Mouse (Mus musculus) brain, embryonic 14.5 days (tissue): Measurements from ENCODE around the gene Cers6. TPM values are rescaled to one million over a fixed set of nuclear protein-coding genes. Genes with fewer than 3 reads are reported as not detected.

Experiments
- DNase-seq: peaks from one replicate; pipeline ENCODE4 v3.0.0-alpha.2; 2011; ENCODE audit warnings: low read depth
- CTCF ChIP-seq: fragments of 200-500 bp; IDR thresholded peaks from 2 replicates; pipeline ENCODE4 v1.5.1; 2012; ENCODE audit warnings: inconsistent platforms, mild to moderate bottlenecking, moderate library complexity, borderline replicate concordance; ENCODE audit not compliant: insufficient read depth, insufficient read length; ENCODE audit errors: extremely low read depth
- POLR2A ChIP-seq: fragments of 200-500 bp; IDR thresholded peaks from 2 replicates; pipeline ENCODE4 v1.6.1; 2012; ENCODE audit warnings: mild to moderate bottlenecking, inconsistent platforms, borderline replicate concordance; ENCODE audit not compliant: poor library complexity, insufficient read depth, insufficient read length, severe bottlenecking; ENCODE audit errors: extremely low read depth
- polyA plus RNA-seq: library from polyadenylated mRNA; depleted of rRNA; stranded (reverse); fragments of >200 nt; gene quantifications from 2 replicates; pipeline ENCODE4 v1.2.3, GENCODE M21; 2012

Gene Cers6
- polyA plus RNA-seq, 1 experiment, result 45.0 TPM

DNA sequence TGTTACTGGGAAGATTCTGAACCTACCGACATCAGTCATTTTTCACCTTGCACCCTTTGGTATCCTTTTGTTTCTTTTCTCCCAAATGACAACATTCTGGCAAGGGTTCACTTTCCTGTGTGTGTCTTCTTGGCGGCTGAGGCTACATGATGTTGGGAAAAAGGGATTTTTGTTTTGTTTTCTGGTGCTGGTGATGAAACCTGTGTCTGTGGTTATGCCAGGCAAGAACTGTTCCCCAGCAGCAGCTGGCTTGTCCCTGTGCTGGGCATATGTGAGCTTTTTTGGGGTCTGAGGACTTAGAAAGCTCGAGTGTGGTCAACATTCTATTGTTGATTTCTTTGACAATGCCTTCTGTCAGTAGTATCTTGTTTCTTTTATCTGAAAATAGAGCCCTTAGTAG lies 45.7 kb downstream of the Cers6 start:
- TF ChIP-seq CTCF, result no peak
- no peak for TF ChIP-seq POLR2A

DNA sequence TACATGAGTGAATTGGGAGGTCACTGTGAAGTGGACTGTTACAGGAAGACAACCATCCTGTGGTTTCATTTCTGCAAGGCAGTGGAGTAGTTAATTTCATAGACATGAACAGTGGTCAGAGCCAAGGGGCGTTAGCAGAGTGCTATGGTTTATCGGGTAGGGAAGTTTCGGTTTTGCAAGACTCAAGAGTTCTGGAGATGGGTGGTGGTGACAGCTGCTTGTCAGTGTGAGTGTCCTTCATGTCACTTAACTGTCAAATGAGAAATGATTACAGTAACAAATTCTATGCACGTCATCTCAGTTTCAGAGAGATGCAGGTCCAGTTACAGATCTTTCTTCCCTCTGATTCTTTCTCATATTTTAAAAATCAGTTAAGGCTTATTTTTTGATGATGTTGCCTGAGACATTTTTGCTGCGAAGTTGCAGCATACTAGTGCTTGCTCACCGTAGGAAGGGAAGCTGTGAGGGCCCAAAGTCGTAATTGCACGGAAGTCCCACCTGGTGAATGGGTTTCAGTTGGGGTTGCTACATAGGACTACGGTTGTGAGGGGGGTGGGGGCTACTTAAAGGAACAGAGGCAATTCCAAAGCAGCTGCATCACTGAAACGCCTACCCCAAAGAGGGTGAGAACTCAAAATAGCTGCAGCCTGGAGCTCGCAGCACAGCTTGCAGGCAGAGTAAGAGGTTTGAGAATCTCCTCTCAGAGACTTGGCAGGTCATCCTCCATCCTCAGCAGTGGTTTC lies 46.7 kb downstream of the Cers6 start:
- DNase-seq, result no peak
- TF ChIP-seq CTCF (no peak), POLR2A (no peak)

More for the DNA sequence above, 45.7 kb downstream of the Cers6 start:
- no peak for DNase-seq

DNA sequence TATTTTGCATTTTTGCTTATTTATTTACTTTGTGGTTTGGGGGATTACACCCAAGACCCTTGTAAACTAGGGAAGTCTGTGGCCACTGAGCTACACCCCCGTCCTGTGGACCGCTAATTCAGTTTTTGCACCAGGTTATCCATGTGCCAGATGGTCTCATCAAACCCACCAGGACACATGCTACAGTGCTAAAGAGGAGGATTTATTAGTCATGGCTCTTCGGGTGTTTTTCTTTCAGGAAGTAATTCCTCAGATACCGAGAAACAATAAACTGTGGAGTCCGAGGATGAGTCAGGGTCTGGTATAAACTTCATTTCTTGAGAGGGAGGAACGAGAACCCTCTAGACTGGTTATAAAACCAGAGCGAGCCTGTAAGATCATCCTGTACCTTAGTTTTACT lies 49.5 kb downstream of the Cers6 start:
- DNase-seq, result no peak
- TF ChIP-seq POLR2A (no peak), CTCF (no peak)

DNA sequence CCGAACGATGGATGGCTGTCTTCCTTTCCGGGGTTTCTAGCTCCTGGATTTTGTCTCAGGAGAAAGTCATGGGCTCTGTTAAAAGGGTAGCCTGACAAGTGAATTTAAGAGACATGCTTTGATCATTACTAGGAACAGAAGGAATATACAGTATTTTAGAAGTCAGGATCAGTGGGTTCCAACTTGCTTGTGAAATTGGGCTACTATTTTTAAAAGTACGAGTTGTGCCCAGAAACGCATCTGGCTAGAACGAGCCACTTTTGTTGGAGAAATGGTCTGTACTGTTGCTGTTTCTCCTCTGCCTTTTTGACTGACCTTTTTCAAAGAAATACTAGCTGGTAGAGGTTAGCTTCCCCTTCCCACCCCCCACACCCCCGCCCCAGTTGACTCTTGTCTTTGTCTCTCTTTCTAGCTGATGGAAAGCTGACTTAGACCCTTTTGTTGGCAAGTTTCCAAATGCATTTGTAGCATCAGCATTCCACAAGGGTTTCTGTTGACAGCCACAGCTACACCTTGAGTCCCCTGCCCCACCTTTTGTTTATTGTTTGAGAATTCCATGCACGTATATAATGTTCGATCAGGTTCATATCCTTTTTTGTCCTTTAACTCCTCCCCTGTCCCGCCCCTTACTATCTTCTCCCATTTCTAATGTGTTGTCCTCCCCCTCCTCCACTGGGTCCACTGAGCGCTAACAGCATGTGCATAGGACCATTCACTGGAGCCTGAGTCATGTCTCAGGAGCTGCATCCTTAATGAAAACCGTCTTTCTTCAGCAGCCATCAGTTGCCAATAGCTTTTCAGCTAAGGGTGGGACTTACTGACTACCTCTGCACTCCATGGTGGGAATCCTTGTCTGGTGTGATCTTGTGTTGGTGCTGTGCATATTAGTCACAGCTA lies 50.6 kb downstream of the Cers6 start:
- no peak for DNase-seq
- no peak for TF ChIP-seq POLR2A
- TF ChIP-seq CTCF, result no peak

DNA sequence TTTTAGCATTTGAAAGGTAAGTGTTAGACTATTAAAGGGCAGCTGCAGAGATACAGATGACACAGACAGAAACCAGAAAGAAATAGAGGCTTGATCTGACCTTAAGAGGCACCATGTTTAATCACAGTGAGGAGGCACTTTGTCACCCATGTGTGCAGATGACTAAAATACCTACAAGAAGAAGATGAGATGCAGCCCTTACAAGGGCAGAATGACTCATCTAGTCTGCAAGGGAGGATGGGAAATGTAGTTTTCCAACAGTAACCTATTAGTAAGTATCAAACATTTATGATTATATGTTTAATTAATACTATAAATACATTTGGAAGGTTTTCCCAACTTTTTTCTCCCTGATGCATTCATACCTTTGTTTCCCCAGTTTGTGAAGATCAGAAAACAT lies 54.5 kb downstream of the Cers6 start:
- no peak for DNase-seq
- TF ChIP-seq CTCF (no peak), POLR2A (no peak)

DNA sequence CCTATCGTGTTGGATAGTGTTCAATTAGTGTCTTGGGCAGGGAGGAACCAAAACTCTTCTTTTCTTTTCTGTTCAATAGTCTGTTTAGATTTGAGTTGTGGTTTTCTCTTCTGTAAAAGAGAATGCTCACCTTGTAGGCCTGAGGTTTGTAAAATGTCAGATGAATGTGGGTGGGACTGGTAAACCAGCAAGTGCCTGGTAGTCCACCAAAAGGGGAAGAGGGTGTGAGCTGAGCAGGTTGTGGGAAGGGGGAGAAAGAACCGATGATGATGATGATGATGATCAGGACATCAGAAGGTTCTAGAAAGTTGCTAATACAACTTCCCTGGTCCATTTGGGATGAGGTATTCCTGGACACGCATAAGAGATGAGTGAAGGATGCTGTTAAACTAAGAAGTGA lies 55.1 kb downstream of the Cers6 start:
- DNase-seq, result no peak
- no peak for TF ChIP-seq CTCF
- no peak for TF ChIP-seq POLR2A

DNA sequence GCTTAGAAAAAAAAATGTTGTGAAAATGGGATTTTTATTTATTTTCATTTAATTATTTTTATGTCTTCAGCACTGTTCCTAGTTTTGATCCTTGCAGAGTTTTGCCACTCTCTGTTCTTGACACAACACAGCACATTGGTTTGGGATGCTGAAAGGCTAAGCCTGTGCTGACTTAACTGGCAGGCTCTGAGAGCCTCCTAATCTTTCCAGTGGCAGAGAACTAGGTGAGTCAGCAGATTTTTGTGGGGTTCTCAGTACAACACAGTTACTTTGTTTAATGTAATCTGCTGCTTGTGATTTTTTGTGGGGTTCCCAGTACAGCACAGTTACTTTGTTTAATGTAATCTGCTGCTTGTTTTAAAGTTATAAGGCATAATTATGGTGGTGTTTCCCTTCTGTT lies 55.8 kb downstream of the Cers6 start:
- DNase-seq, result no peak

DNA sequence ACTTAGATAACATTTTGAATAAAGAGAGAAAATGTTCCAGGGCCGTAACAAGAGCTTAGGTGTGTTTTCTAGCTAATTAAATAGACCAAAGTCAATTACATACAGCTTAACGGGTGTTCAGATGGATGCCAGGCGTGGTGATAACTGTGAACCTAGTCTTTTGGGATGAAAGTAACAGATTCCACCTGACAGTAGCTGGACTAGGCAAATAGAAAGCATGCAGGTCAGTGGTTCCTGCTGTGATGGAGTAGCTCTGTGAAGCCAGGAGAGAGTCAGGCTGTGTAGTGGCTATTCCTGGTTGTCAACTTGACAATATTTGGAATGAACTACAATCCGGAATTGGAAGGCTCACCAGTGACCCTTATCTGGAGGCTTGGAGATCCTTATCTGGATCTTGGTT lies 56.3 kb downstream of the Cers6 start:
- no peak for TF ChIP-seq POLR2A
- no peak for TF ChIP-seq CTCF
- DNase-seq, result no peak

More for the DNA sequence above, 55.8 kb downstream of the Cers6 start:
- TF ChIP-seq POLR2A, result no peak
- TF ChIP-seq CTCF, result no peak

DNA sequence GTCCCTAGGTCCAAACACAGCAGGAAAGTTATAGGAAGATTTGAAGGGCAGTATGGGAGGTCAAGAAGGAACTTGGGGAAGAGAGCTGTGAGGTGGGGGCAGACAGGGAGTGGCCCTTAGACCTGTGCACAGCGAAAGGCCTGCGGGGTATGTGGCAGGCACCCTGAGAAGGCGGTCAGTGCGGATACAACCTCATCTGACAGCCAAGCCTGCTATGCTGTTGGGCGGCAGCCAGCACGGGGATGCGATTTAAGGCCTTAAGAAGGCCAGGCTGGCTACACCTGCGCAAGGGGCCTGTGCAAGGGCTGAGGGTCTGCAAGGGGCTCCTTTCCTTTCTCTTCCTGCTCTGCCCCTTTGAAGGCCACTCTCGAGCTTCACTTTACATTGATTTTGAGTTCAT lies 63.1 kb downstream of the Cers6 start:
- no peak for TF ChIP-seq POLR2A
- no peak for TF ChIP-seq CTCF
- peak; percentile 50 for DNase-seq

DNA sequence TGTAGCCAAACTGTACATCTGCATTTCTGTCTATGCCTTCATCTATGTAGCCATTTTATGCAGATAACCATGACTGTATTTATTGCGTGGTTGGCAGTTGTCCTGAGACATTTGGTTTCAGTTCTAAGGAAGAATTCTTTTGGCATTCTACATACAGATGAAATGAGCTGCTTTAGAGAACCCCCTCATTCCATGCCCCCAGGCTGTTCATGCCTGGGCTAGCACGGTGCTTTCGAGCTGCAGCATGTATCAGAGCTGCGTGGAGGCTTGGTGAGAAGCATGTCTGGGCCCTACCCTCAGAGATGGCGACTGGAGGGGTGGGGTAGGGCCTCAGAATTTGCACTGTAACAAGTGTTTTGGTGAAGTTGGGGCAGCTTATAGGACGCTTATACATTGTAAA lies 64.3 kb downstream of the Cers6 start:
- TF ChIP-seq POLR2A (no peak), CTCF (no peak)
- DNase-seq, result peak; percentile 39

DNA sequence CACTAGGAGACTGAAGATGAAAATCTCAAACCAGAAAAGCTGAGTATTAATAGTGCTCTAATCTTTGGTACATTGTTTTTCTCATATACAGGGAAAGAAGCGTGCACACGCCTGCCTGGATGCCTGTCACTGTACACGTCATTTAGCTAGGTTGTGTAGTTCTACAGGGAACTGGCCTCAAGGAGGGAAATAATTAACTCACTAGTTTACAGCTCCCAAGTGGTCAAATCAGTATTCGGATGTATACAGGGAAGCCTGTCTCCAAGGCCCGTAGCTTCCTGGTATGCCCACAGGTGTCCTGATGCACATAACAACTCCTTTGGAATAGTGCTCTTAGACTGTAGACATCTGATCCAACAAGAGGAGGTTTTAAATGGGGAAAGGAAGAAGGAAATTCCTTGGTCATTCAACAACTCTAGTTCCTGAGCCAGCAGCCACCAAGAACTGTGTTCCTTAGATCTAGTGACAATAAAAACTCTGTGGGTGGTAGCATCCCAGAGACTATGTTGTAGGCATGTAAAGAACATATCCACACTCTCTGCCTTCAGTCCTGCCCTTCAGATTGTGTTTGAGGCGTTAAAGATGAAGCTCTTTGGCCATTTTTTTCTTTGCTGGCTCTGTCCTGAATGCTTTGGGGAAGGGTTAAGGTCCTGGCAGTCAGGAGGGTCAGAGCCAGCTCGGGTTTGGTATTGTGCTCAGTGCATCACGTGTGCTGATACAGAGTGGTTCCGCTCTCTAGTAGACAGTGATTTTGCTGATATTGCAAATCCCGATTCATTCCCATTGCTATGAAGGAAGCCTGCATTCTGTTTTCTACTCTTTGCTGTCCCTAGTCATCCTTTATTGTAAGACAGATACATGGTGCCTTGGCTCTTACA lies 65.9 kb downstream of the Cers6 start:
- no peak for DNase-seq
- TF ChIP-seq POLR2A (no peak), CTCF (no peak)

DNA sequence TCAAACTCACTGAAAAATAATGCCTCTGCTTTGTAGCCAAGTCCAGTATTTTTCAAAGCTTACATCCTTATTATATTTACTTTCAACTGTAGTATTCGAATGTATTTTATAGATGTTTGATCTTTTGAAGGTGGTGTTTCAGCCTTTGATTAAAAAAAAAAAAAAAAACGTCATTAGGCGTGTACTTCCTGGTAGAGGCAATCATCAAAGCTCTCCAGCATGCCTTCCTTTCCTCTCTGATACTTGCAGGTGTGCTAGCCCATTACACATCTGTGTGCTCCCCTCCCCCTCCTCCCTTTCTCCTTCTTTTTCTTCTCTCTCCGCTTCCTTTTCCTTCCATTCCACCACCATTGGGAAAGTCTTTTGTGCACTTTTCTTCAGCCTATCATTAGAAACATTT lies 71.0 kb downstream of the Cers6 start:
- DNase-seq, result no peak
- TF ChIP-seq CTCF (no peak), POLR2A (no peak)

DNA sequence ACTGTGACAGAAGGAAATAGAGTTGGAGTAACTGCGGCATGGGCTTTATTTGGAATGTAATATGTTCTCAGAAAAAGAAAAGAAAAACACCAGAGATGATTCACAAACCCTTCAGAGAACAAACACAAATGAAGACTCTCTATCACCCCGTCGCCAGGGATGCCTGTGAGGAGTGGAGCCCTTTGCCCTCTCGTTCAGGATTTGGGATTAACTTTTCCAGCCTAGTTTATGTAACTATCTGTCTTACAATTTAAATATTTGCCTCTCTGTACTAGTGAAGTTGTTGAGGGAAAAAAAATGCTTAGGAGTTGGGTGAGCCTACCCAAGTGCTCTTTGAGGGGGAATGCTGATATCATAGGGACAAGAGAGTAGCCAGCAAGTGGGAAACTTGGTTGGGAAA lies 71.4 kb downstream of the Cers6 start:
- DNase-seq, result no peak
- TF ChIP-seq CTCF (no peak), POLR2A (no peak)
